Mouse (Mus musculus): ENCODE measurements around the gene Mpzl1. TPM values are rescaled to one million over a fixed set of nuclear protein-coding genes. Genes with fewer than 3 reads are reported as not detected.

Mpzl1 gene
- total RNA-seq, 2 experiments from 2014 or later = 8.6 to 9.1 TPM

DNA sequence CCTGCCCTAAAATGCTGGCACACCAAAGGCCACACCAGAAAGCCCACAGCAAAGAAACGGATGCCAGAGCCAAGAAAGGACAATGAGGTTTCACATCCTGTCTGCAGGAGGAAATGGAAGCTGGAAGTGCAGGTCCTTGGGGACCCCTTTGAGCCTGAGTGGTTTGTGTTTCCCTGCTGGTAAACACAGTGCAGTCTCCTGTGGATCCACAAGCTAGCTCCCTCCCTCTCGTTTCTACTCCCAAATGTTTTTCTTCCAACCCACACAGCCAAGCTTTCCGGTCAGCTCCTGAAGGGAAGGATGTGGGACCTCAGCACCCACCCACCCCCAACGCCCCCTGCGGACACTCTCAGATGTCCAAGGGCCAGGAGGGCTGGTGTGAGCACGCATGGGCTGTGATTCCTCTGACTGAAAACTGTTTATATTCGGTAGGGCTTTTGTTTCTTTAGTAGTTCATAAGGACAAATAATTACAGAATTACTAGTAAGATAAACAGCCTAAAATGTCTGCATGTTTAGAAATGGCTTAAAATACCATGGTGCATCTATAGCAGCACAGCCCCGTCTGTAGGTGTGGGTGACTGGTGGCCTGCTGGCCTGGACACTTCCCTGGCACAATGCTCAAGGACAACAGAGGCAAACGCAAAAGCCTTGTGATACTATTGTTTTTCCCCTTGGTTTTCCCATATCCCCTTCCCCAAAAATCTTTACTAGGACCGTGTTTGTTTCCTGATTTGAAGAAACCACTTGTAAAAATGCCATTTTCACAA lies 44.9 kb downstream of the Mpzl1 start:
- intact Hi-C loops (cut with DNase I) = loop anchor here (5.0 kb wide), 2 partner anchors 53 to 148 kb away; no protein-coding TSS in a partner anchor
- DNase-seq = peak; percentile 29 to 49

DNA sequence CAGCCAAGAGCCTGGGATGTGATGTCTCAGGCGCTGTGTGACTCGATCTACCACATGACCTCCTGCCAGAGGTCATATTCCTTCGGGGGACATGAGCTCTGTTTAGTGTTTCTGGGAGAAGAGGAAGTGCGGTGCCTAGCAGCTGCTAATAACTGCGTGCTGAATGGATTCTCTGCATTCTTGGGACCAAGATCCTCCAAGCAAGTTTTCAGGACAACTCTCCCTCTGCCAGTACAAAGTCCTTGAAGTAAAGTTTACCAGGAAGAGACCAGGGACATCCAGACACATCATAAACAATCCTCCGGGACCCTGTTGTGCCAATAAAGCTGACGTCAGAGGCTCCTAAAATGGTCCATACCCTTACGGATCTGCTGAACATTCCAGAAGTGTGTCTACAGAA lies 46.5 kb downstream of the Mpzl1 start:
- intact Hi-C loops (cut with DNase I) = loop anchor here (5.0 kb wide), 2 partner anchors 54 to 149 kb away; no protein-coding TSS in a partner anchor
- no peak for DNase-seq

DNA sequence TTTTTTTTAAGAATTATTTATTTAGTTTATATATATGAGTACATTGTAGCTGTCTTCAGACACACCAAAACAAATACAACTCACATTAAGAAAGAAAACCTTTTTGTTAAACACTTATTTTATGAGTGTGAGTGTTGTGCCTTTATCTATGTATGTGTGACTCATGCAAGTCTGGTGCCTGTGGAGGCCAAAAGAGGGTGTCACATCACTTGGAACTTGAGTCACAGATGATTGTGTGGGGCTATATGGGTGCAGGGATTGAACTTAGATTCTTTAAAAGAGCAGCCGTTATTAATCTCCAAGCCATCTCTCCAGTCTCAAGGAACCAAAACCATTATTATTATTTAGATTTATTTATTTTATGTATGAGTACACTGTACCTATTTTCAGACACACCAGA lies 48.0 kb downstream of the Mpzl1 start:
- DNase-seq = no peak
- intact Hi-C loops (cut with DNase I) = loop anchor here (5.0 kb wide), 2 partner anchors 56 to 151 kb away; no protein-coding TSS in a partner anchor

- intact Hi-C loops (cut with DNase I) = loop anchor here (5.0 kb wide), 2 partner anchors 57 to 152 kb away; no protein-coding TSS in a partner anchor
- no peak for DNase-seq
Observed at GRCm38 (mm10) chr1:165585389-165586104, 48.8 kb downstream of the Mpzl1 start.

GRCm38 (mm10) chr1:165583529-165584184 lies 50.7 kb downstream of the Mpzl1 start:
- intact Hi-C loops (cut with DNase I) = loop anchor here (2.0 kb wide), 1 partner anchor 75 kb away; no protein-coding TSS in a partner anchor
- peak; percentile 80 to 82 for DNase-seq

- intact Hi-C loops (cut with DNase I) = no loop called here
- no peak for DNase-seq
Observed at GRCm38 (mm10) chr1:165581255-165581654, 53.1 kb downstream of the Mpzl1 start.

DNA sequence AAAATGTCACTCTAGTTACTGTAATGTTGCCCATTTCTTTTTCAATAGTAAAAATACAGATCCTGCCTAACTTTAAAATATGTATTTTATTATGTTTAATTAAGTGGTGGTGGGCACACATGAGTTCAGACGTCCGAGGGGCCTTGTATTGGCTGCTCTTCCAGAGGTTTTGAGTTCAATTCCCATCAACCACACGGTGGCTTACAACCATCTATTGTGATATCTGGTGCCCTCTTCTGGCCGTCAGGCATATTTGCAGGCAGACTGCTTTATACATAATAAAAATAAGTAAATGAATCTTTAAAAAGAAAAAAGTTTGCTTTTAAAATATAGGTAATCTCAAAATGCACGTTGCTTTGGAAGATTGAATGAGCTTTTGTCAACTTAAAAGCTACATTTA lies 55.0 kb downstream of the Mpzl1 start:
- no peak for DNase-seq
- intact Hi-C loops (cut with DNase I) = no loop called here

GRCm38 (mm10) chr1:165576459-165577112 lies 57.8 kb downstream of the Mpzl1 start:
- no peak for DNase-seq
- intact Hi-C loops (cut with DNase I) = no loop called here

- intact Hi-C loops (cut with DNase I) = no loop called here
- no peak for DNase-seq
Observed at GRCm38 (mm10) chr1:165576005-165576404, 58.3 kb downstream of the Mpzl1 start.

DNA sequence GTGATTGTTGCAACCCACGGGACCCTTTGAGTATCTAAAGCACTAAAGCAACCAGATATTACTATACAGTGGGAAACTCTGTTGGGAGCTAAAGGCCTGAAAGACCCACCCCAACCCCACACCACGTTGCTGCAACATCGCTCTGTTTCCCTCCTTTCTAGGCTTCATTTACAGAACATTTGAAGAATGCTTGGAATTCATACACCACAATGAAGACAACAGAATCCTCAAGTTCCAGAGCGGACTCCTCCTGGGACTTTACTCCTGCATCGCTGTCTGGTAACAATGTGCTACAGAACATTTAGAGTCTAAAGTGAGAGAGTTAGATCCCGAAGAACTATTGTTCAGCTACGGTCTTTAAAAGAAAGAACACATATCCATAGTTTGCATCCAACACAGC lies 66.9 kb downstream of the Mpzl1 start:
- intact Hi-C loops (cut with DNase I) = no loop called here
- DNase-seq = no peak

DNA sequence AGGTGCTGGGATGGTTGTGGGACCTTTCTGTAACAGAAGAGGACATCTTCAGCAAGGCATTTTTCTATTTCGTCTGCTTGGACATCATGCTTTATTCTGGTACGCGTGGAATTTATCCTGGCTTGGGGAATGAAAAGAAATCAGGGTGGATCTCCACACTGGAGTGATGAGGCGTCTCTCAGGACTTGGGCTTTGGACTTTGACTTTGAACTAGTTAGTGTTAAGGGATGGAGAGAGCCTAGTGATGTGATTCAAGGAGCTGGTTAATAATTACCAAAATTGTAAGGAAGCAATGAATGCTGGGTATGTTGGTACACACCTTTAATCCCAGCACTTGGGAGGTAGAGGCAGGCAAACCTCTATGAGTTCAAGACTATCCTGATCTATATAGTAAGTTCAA lies 69.1 kb downstream of the Mpzl1 start:
- intact Hi-C loops (cut with DNase I) = no loop called here
- no peak for DNase-seq

DNA sequence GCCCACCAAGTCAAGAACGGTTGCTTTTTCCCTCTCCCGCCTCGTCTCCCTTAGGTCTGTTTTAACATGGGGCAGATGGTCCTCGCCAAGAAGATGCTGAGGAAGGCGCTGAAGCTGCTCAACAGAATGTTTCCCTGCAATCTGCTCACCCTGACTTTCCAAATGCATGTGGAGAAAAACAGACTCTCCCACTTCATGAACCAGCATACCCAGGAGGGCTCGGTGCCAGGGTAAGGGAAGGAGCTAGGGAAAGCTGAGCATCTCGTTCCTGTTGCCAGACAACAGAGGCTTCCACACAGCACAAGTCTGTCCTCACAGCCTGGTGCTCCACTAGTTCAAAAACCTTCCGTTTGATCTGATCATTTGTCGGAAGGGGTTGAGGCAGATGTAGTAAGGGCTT lies 75.3 kb downstream of the Mpzl1 start:
- intact Hi-C loops (cut with DNase I) = loop anchor here (5.0 kb wide), 1 partner anchor 37 kb away; no protein-coding TSS in a partner anchor
- no peak for DNase-seq

GRCm38 (mm10) chr1:165556711-165557110 lies 77.6 kb downstream of the Mpzl1 start:
- no peak for DNase-seq

More at GRCm38 (mm10) chr1:165556711-165557110, 77.6 kb downstream of the Mpzl1 start:
- intact Hi-C loops (cut with DNase I) = loop anchor here (5.0 kb wide), 1 partner anchor 34 kb away; no protein-coding TSS in a partner anchor

Other genes with a start within 250 kb of the Mpzl1 start
- 100 to 1,000 TPM; 254 to 275 TPM for gene Dcaf6, start 174.1 kb downstream of the Mpzl1 start, total RNA-seq (2021)
- 100 to 1,000 TPM; 319 to 325 TPM for gene Mpc2, start 173.9 kb downstream of the Mpzl1 start, total RNA-seq (2021)
- gene Adcy10, start 149.4 kb downstream of the Mpzl1 start, total RNA-seq (2021) = not detected
- gene Rcsd1, start 75.2 kb upstream of the Mpzl1 start, total RNA-seq (2021) = 10 to 100 TPM; 96.2 to 99.4 TPM
- gene Creg1, start 129.2 kb upstream of the Mpzl1 start, total RNA-seq (2021) = 10 to 100 TPM; 47.7 to 55.7 TPM
- gene Cd247, start 154.1 kb upstream of the Mpzl1 start, total RNA-seq (2021) = 1 to 10 TPM in 1 of 2 experiments, under 1 TPM in 1; 0.67 to 2.3 TPM